Mouse (Mus musculus) embryonic facial prominence, embryonic 14.5 days (tissue): Measurements from ENCODE around the gene Swt1. TPM values are rescaled to one million over a fixed set of nuclear protein-coding genes. Genes with fewer than 3 reads are reported as not detected.

Experiments used
- ATAC-seq: fragments of 200-750 bp; cut with Nextera tagmentation; 2 replicates; pipeline ENCODE4 v1.8.0; 2017; ENCODE audit warnings: low read depth, moderate number of reproducible peaks, moderate TSS enrichment
- DNase-seq: peaks from one replicate; pipeline ENCODE4 v3.0.0-alpha.2; 2015; ENCODE audit warnings: low spot score
- H3K27ac ChIP-seq: fragments of 300-500 bp; sonication (generic); replicated peaks from 2 replicates; pipeline ENCODE4 v1.5.1; 2014; ENCODE audit warnings: low read depth, mild to moderate bottlenecking, low read length, moderate library complexity
- H3K27me3 ChIP-seq: fragments of 300-500 bp; sonication (generic); replicated peaks from 2 replicates; pipeline ENCODE4 v1.6.1; 2014; ENCODE audit warnings: low read length; ENCODE audit not compliant: control insufficient read depth, insufficient read depth
- H3K36me3 ChIP-seq: fragments of 300-500 bp; sonication (generic); 2 replicates; pipeline ENCODE4 v1.6.1; 2014; ENCODE audit warnings: low read length, mixed read lengths; ENCODE audit not compliant: control insufficient read depth, insufficient read depth
- H3K4me1 ChIP-seq: fragments of 300-500 bp; sonication (generic); 2 replicates; pipeline ENCODE4 v1.6.1; 2014; ENCODE audit warnings: antibody characterized with exemption, low read length; ENCODE audit not compliant: control insufficient read depth, insufficient read depth
- H3K4me2 ChIP-seq: fragments of 300-500 bp; sonication (generic); 2 replicates; pipeline ENCODE4 v1.6.1; 2014; ENCODE audit warnings: low read depth, mild to moderate bottlenecking, low read length, moderate library complexity, mixed read lengths
- H3K4me3 ChIP-seq: fragments of 300-500 bp; sonication (generic); 2 replicates; pipeline ENCODE4 v1.5.1; 2014; ENCODE audit warnings: low read depth, mild to moderate bottlenecking, low read length
- H3K9ac ChIP-seq: fragments of 300-500 bp; sonication (generic); 2 replicates; pipeline ENCODE4 v1.6.1; 2014; ENCODE audit warnings: low read depth, mild to moderate bottlenecking, low read length, moderate library complexity, mixed read lengths
- H3K9me3 ChIP-seq: fragments of 300-500 bp; sonication (generic); 2 replicates; pipeline ENCODE4 v1.6.1; 2016; ENCODE audit warnings: low read length; ENCODE audit not compliant: control insufficient read depth
- WGBS: fragments of 180-500 bp; shearing (Covaris S2); extraction: QIAGEN DNeasy Blood & Tissue Kit; methylation state at CpG from one replicate; pipeline ENCODE4 v1.1.7; 2014; 5-methylcytosine and 5-hydroxymethylcytosine counted together
- polyA plus RNA-seq: library from polyadenylated mRNA; unstranded; fragments of >200 nt; fragmentation: Nextera tagmentation; extraction: Ambion mirVana; gene quantifications from 2 replicates; pipeline ENCODE4 v1.2.1, GENCODE M21; 2014

Swt1 gene
- polyA plus RNA-seq, 1 experiment from 2014 or later = 20.9 TPM

DNA sequence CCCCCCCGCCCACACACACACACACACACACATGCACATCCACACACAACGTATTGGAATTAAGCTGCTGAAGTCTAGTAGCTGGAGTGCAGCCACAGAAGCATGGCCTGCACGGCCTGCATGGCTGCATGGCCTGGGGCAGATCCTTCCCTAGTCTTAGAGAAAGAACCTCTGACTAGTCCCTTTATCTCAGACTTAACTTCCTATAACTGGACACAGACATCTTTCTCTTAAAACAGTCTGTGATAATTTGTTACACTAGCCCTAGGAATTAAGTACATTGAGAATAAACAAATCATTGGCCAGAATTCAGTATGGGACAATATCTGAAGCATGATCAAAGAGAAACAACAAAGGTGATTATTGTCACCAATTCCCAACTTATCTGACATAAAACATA, 85.9 kb downstream of the Swt1 start:
- H3K27ac ChIP-seq = no peak overlapping the region
- H3K4me1 ChIP-seq = peaks cover 33% of the 10 kb centered on the region
- no peaks in the 10 kb centered on the region for H3K9me3 ChIP-seq
- no peaks in the 10 kb centered on the region for H3K27me3 ChIP-seq
- DNase-seq = no peak
- no peak overlapping the region for H3K4me2 ChIP-seq
- ATAC-seq = no peak
- no peaks in the 10 kb centered on the region for H3K36me3 ChIP-seq
- H3K9ac ChIP-seq = no peak overlapping the region
- WGBS = 38% methylated on average over 3 of the region's 3 CpGs
- no peak overlapping the region for H3K4me3 ChIP-seq

DNA sequence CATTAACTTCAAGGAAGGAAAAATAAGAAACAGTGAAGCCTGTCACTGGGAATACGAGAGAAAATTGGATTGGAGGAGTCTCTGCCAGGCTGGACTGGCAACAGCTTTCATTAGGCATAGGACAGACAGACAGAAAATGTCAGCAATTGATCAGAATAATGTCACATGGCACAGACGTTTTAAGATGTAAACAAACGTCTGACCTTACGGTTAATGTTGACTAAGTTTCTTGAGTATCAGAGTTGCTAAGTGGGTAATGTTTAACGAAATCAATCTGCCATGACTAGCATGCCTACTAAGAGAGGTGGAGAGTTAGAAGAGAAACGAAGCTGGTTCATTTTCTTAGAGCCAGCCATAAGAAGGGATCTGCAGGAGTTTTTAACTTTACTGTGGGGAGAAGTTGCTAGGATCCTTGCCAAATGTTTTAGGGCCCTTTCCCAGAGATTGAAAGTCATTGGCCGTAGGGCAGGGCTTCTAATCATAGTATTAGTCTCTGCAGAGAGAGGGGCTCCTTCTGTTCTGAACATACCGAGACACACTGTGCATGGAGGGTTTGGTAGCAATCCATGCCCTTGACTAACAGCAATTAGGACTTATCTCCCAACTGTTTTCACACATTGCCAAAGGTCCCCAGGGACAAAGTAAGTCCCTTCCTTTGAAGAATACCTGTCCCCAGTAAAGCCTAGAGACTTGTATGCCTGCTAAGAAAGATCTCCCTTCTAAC, 86.8 kb downstream of the Swt1 start:
- Histone ChIP-seq H3K9ac (no peak overlapping the region), H3K27me3 (no peaks in the 10 kb centered on the region), H3K9me3 (no peaks in the 10 kb centered on the region), H3K4me1 (peaks cover 25% of the 10 kb centered on the region), H3K27ac (no peak overlapping the region), H3K4me3 (no peak overlapping the region), H3K36me3 (no peaks in the 10 kb centered on the region), H3K4me2 (no peak overlapping the region)
- ATAC-seq (no peak), DNase-seq (no peak)
- WGBS = 48% methylated on average over 8 of the region's 8 CpGs

DNA sequence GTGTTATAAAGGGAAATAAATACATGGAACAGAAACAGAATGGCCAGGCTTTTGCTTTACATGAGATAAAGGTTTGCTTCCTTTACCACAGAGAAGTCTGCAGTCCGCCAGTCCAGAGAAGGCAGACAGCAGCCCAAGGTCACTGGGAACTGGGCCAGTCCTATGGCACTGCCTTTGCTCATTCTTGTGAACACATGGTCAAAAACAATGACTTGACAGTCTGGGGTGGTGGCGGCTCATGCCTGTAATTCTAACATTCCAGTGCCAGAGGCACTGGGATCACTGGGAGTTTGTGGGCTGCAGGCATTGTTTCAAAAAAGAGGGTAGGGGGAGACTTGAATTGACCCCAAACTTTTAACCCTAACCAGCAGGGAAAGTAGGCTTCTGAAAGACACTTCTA, 89.3 kb downstream of the Swt1 start:
- Histone ChIP-seq H3K4me2 (no peak overlapping the region), H3K9ac (no peak overlapping the region), H3K4me3 (no peak overlapping the region), H3K27ac (no peak overlapping the region), H3K4me1 (peaks cover 21% of the 10 kb centered on the region; the same call in 1 of the 2 replicates), H3K9me3 (no peaks in the 10 kb centered on the region), H3K27me3 (no peaks in the 10 kb centered on the region), H3K36me3 (no peaks in the 10 kb centered on the region)
- DNase-seq = peak; percentile 29
- ATAC-seq = no peak
- WGBS = 52% methylated on average over 2 of the region's 2 CpGs

GRCm38 (mm10) chr1:151338234-151338633, 90.0 kb downstream of the Swt1 start:
- Histone ChIP-seq H3K9ac (no peak overlapping the region), H3K4me3 (no peak overlapping the region), H3K27me3 (no peaks in the 10 kb centered on the region), H3K4me2 (no peak overlapping the region), H3K4me1 (peaks cover 17% of the 10 kb centered on the region; the same call in 1 of the 2 replicates), H3K9me3 (no peaks in the 10 kb centered on the region), H3K27ac (no peak overlapping the region), H3K36me3 (no peaks in the 10 kb centered on the region)
- DNase-seq = no peak
- no peak for ATAC-seq

DNA sequence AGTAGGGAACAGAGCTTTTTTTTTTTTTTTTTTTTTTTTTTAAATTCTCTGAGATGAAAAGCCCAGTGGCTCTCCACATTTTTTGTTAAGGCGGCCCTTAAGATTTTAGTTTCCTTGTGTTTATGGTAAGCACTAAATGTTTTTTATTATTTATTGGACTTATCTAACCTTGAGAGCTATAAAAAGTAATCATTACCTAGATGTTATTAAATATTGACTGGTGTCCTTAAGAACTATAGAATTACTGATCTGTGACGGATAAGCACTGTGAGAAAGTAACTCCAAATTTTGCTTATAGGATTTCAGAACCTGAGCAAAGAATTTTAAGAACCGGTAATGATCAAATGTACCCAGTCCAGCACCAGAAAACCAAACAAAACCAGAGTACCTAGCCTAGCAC, 95.4 kb downstream of the Swt1 start:
- no peaks in the 10 kb centered on the region for H3K36me3 ChIP-seq
- no peak overlapping the region for H3K4me2 ChIP-seq
- no peaks in the 10 kb centered on the region for H3K4me1 ChIP-seq
- 92% methylated on average over 3 of the region's 3 CpGs for WGBS
- no peak overlapping the region for H3K4me3 ChIP-seq
- H3K27me3 ChIP-seq = no peaks in the 10 kb centered on the region
- no peak for DNase-seq
- ATAC-seq = no peak
- H3K9ac ChIP-seq = no peak overlapping the region
- no peaks in the 10 kb centered on the region for H3K9me3 ChIP-seq
- H3K27ac ChIP-seq = no peak overlapping the region

DNA sequence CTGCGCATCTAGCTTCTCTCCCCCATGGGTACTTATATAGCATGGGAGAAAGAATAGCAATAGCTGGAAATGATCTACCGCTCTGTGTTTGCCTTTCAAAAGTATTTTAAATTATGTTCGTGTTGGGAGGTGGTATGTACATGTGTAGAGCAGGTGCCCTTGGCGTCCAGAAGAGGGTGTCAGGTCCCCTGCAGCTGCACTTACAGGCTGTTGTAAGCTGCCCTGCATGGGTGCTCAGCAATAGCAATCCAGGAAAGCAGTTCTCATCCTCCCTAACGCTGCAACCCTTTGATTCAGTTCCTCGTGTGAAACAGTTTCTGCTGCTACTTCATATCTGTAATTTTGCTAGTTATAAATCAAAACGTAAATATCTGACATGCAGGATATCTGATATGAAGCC, 98.7 kb downstream of the Swt1 start:
- DNase-seq = no peak
- no peak for ATAC-seq
- no peak overlapping the region for H3K4me2 ChIP-seq
- no peak overlapping the region for H3K9ac ChIP-seq
- H3K36me3 ChIP-seq = no peaks in the 10 kb centered on the region
- no peak overlapping the region for H3K27ac ChIP-seq
- WGBS = 79% methylated on average over 7 of the region's 7 CpGs
- no peaks in the 10 kb centered on the region for H3K9me3 ChIP-seq
- no peak overlapping the region for H3K4me3 ChIP-seq
- H3K4me1 ChIP-seq = no peaks in the 10 kb centered on the region
- no peaks in the 10 kb centered on the region for H3K27me3 ChIP-seq

DNA sequence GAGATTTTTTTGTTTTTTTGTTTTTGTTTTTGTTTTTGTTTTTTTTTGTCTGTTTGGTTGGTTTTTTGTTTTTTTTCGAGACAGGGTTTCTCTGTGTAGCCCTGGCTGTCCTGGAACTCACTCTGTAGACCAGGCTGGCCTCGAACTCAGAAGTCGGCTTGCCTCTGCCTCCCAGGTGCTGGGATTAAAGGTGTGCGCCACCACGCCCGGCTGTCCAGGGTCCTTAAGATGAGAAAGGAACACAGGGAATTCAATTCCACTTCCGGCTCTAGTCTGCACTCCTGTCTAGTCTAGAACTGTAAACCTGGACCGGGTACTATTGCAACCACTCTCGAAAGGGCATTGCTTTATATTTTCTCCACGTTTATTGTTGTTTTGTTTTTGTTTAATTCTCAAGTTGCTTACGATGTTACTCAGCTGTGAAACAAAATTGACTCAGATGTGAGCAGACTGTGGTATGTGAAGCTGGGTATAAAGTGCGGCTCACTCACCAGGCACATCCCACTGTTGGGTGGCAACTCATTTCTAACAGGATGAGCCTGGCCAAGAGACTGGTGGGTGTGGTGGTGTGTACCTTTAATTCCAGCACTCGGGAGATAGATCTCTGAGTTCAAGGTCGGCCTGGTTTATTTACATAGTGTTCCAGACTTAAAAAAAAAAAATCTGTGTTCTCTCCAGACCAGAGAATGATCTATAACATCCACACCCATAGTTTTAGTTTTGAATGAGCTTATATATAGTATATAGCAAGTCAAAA, 99.7 kb downstream of the Swt1 start:
- Histone ChIP-seq H3K4me2 (no peak overlapping the region), H3K9ac (no peak overlapping the region), H3K27ac (no peak overlapping the region), H3K4me1 (no peaks in the 10 kb centered on the region), H3K36me3 (no peaks in the 10 kb centered on the region), H3K4me3 (no peak overlapping the region), H3K27me3 (no peaks in the 10 kb centered on the region), H3K9me3 (no peaks in the 10 kb centered on the region)
- 86% methylated on average over 14 of the region's 14 CpGs for WGBS
- ATAC-seq (no peak), DNase-seq (no peak)

GRCm38 (mm10) chr1:151325328-151325727, 102.9 kb downstream of the Swt1 start:
- Histone ChIP-seq H3K27ac (no peak overlapping the region), H3K9me3 (no peaks in the 10 kb centered on the region), H3K27me3 (no peaks in the 10 kb centered on the region), H3K9ac (no peak overlapping the region), H3K4me2 (no peak overlapping the region), H3K4me1 (no peaks in the 10 kb centered on the region), H3K36me3 (no peaks in the 10 kb centered on the region), H3K4me3 (no peak overlapping the region)
- 70% methylated on average over 1 of the region's 1 CpGs for WGBS
- no peak for ATAC-seq
- no peak for DNase-seq

- 62% methylated on average over 4 of the region's 4 CpGs for WGBS
Measured at GRCm38 (mm10) chr1:151320408-151320807, 107.8 kb downstream of the Swt1 start.

More at GRCm38 (mm10) chr1:151320408-151320807, 107.8 kb downstream of the Swt1 start:
- H3K4me1 ChIP-seq = no peaks in the 10 kb centered on the region
- DNase-seq (no peak), ATAC-seq (no peak)
- no peak overlapping the region for H3K4me2 ChIP-seq
- H3K9me3 ChIP-seq = no peaks in the 10 kb centered on the region
- H3K36me3 ChIP-seq = no peaks in the 10 kb centered on the region
- H3K27me3 ChIP-seq = no peaks in the 10 kb centered on the region
- H3K9ac ChIP-seq = no peak overlapping the region
- H3K4me3 ChIP-seq = no peak overlapping the region
- H3K27ac ChIP-seq = no peak overlapping the region
